Mouse (Mus musculus) stomach, postnatal 0 days (tissue): Measurements from ENCODE around the gene Col13a1.

Experiments
- CTCF ChIP-seq: IDR thresholded peaks from 2 replicates; pipeline ENCODE4 v1.5.1; 2016; ENCODE audit warnings: antibody characterized with exemption, low read depth, mild to moderate bottlenecking, moderate library complexity
- EP300 ChIP-seq: optimal IDR thresholded peaks from 2 replicates; pipeline ENCODE3; 2016; ENCODE audit warnings: antibody characterized with exemption

DNA sequence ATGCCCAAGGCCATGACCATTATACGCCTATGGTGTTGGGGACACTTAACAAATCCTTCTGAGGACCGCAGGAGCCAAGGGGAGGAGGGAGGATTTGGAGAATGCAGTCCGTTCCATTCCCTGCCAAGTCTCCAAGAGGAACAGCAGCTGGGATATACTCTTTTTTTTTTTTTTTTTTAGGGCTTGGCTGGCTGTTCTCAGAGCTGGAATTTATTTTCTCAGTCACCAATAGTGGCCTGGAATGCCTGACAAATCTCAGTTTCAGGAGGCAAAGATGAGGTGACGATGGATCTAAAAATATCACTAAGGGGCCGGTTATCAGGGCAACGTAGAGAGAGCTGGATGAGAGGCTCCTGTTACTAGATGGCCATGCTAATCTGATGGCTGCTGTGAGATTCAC lies 130.4 kb downstream of the Col13a1 start:
- no peak for TF ChIP-seq CTCF
- no peak for TF ChIP-seq EP300
